Mouse (Mus musculus) thymus, postnatal 14 days (tissue): ENCODE results near the gene Neurod2.

ENCODE experiments used
- DNase-seq: peaks from one replicate; pipeline ENCODE4 v3.0.0; 2021

The Neurod2 gene

DNA sequence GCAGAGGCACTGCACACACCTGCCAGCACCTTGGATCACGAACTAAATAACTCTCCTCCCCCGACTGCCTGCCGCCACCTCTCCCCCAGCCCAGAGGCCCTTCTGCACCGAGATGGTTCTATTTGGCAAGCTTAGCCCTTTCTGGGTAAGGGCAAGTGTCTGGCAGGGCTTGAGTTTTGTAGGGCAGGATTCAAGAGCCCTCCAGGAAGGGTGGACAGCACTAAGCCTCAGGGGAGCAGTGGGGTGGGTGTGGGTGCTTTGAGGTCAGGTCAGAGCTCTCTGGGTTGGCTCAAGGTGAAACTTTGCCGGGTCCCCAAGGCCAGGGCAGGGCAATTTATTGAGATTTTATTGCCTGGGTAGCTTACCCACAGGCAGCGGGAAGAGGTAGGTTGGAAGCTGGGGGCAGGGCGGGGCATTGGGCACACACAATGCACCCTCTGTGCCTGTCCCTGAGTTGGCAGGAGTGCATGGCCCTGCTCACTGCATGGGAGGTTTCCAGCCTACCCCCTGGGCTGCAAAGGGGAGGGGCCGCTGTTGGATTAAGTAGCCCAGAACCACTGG lies 24.3 kb upstream of the Neurod2 start:
- DNase-seq: no peak

- no peak for DNase-seq
Measured at GRCm38 (mm10) chr11:98352272-98352990, 23.0 kb upstream of the Neurod2 start.

GRCm38 (mm10) chr11:98349308-98349707 lies 19.9 kb upstream of the Neurod2 start:
- no peak for DNase-seq

- DNase-seq: peak; percentile 79
Measured at GRCm38 (mm10) chr11:98348083-98348961, 18.9 kb upstream of the Neurod2 start, which contains the start of gene Ppp1r1b. Gene Ppp1r1b, plus strand, starts transcription at chr11:98348404.

DNA sequence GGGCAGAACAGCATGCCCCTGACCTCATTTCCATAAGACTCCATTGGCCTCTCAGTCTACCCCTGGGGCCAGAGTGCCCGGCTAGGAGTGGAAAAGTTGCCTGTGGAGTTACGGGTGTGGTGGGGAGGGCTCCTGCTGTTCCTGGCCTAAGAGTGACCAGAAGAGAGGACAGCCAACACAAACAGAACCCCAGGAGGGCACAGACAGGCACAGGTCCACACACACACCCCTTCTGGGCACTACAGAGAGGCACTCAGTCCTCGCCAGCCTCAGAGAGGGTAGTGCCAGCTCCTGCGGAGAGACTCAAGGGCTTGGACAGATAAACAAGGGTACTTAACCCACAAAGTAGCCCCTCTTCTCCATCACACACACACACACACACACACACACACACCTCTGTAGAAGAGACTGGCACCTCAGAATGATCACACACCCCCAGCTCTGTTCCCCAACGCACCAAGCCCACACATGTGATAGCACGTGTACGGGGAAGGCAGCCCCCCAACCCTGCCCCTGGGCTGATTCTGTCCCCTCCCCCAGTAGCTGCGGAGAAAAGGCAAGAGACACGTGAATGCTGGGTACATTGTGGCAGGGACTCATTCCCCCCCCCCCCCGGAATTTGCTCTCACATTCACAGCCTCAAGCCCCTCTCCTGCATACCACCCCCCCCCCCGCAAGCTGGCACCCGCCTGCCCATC lies 18.1 kb upstream of the Neurod2 start:
- no peak for DNase-seq

- DNase-seq: no peak
Measured at GRCm38 (mm10) chr11:98346168-98346567, 16.7 kb upstream of the Neurod2 start.

- DNase-seq: peak; percentile 87
Measured at GRCm38 (mm10) chr11:98345253-98345652, 15.8 kb upstream of the Neurod2 start.

GRCm38 (mm10) chr11:98342000-98342945 lies 12.8 kb upstream of the Neurod2 start:
- DNase-seq: peak; percentile 88

DNA sequence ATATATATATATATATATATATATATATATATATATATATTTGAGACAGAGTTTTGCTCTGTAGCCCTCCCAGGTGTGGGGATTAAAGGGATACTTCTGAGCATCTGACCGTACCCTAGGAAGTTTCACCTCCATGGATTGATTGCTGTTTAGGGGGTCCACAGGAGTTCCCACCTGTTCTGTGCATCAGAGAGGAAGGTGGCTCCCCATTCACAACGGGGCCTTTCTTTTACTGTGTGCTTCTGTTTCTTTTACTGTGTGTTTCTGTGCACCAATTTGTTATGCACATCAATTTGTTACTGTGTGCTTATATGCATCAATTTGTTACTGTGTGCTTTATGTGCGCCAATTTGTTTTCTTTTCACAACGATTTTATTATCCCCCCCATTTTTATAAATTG lies 11.7 kb upstream of the Neurod2 start:
- no peak for DNase-seq

- DNase-seq: no peak
Measured at GRCm38 (mm10) chr11:98340597-98340996, 11.1 kb upstream of the Neurod2 start.

DNA sequence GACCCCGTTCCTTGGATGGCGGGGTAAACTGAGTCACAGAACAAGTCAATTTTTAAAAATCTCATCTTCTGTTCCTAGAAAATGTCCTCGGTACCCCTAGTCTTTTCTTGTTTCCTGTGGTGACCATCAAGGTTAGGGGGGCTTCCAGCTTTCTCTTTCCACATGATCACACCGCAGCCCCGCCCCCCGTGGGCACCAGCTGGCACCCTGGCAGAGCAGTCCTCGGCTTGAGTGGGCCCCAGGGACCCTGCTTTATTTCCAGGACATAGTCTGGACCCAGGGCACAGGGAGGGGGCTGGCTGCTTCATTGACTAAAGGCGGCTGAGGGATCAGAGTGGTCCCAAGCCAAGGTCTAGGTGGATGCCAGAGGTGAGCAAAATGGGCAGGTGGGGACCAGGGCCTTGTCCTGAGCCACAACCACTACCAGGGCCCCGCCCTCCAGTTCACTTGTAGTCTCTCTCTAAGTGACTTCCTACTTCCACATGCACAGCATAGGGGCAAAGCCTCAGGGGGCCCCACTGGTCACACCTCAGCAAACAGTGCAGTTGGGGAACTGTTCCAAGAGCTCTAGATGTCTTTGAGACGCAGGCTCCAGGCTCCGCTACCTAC lies 10.3 kb upstream of the Neurod2 start:
- DNase-seq: no peak

DNA sequence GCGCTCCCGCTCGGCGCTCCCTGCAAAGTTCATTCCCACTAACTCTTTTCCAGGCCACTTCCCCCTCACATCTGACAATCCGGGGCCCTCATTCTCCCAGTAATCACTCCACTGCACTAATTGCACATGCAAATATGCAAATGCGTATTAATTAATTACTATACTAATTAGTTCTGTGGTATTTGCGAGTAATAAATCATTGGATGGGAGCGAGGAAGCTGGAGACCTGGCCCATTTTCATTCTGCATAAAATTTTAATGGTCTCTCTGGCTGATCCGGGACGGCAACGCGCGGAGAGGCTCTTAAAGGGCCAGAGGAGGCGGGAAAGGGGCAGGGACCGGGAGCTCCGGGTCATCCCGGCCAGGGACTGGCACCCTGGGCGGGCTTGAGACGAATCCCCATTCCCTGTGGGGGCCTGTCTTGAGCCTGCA lies 9.6 kb upstream of the Neurod2 start:
- DNase-seq: no peak

- DNase-seq: no peak
Measured at GRCm38 (mm10) chr11:98338507-98338961, 9.1 kb upstream of the Neurod2 start.

GRCm38 (mm10) chr11:98336245-98337107 lies 7.0 kb upstream of the Neurod2 start:
- DNase-seq: no peak

- DNase-seq: no peak
Measured at GRCm38 (mm10) chr11:98335250-98335649, 5.8 kb upstream of the Neurod2 start.

DNA sequence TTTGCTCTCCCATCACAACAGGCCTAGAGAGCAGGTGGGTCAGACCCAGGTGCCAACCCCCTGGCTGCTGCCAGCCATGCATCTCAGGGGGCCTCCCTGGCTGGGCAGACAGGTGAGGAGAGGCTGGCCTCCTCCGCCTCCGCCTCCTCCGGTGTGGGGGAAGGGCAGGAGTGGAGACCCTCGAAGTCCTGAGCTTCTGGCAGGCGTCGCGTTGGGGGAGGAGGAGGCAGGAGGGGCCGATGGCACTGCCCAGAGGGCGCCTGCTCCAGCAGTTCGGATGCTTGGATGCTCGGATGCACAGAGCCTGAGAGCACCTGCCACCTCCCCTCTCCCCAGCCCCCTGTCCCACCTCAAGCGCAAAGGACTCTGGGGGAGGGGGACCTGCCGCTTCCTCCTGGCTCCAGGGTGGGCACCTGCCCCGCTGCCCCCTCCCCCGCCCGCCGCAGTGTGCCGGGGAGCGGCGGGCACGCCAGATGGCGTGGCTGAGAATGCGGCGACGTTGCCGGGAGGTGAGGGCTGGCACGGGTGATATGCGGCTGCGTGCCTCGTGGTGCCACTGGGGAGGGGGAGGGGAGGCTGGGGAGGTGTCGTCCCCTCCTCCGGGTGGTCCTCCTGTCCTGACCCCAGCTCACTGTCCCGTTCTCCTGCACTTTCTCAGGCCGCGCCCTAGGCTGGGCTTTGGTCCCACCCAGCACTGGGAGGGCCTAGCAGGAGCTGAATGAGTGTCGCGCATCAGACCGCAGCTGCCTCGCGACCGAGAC lies 4.7 kb upstream of the Neurod2 start:
- DNase-seq: no peak

DNA sequence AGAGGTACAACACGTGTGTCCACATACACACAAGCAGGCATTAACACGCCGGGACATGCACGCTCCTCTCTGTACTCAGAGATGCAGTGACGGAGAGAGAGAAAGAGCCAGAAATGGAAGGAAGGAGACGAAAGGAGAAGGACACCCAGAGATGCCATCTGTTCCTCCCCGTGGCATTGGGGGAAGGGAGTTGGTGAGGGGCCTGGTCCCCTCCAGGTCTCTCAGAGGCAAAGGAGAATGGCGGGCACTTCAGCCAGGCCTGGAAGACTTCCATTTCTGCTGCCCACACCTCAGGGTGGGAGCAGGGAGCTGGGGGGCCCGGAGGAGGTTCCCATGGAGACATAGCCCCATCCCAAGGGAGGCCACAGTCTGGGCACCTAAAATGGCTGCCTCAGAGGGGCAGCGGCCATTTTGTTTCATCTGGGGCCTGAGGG lies 3.8 kb upstream of the Neurod2 start:
- no peak for DNase-seq

- no peak for DNase-seq
Measured at GRCm38 (mm10) chr11:98332841-98333240, 3.4 kb upstream of the Neurod2 start.

GRCm38 (mm10) chr11:98332186-98332585 lies 2.7 kb upstream of the Neurod2 start:
- DNase-seq: no peak
